Mouse (Mus musculus) adrenal gland, postnatal 14 days (tissue): Measurements from ENCODE around the gene Yipf3. TPM values are rescaled to one million over a fixed set of nuclear protein-coding genes. Genes with fewer than 3 reads are reported as not detected.

Source experiments
- DNase-seq: peaks from one replicate; pipeline ENCODE4 v3.0.0; 2021; ENCODE audit warnings: mixed read lengths
- total RNA-seq: library from RNA; stranded (reverse); gene quantifications from 2 replicates; pipeline ENCODE4 v1.2.3, GENCODE M21; 2021

Yipf3 gene
- total RNA-seq, 1 experiment from 2014 or later: 135 TPM

- peak; percentile 51 for DNase-seq
Measured at GRCm38 (mm10) chr17:46254106-46254505, 6.2 kb downstream of the Yipf3 start.

DNA sequence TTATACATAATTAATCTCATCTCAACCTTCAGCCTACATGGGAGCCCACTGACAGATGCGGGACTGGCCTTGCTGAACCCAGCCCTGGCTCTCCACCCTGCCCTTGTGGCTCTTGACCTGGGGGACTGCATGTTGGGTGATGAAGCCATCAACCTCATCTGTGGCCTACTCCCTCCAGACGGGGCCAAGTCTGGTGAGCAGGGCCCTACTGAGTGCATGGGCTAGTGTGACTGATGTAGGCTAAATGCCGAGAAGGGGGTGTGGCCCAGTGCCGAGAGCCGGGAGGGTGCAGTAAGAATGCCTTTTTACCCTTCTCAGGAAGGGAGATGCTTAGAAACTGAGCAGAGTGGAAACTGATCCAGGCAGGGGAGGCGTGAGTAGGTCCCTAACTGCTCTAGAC lies 7.3 kb downstream of the Yipf3 start:
- DNase-seq: no peak

DNA sequence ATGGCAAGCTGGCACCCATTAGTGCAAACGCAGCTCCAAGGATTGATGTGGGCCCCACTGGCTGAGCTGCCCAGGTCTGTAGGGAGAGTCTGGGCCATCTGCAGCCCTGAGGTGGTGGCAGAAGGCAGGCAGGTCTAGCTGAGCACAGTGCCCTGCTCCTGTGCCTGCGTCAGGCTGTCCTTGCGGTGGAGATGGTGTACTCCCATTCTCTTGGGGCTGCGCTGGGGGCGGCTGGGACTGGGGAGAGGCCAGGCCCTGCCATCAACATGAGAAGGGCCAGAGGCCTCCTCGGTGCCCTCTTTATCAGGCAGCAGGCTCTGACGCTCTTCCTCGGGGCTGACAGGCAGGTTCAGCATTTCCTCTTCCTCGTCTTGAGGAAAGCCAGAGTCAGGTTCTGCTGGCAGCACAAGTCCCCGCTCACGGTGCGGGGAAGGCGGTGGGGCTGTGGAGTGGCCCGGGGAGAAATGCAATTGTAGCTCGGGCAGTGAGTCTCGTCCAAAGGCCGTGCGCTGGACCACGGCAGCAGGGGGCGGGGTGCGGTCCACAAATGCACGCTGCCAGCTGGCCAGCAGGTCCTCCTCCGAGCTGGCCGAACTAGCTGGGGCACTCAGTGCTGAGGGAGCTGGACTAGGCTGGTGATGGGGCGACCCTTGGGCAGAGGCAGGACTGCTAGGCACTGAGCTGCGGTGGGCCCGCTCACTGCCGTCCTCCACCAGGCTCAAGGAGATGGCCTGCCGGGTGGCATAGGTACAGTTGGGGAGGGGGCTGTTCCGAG lies 10.6 kb downstream of the Yipf3 start:
- no peak for DNase-seq

- DNase-seq: no peak
Measured at GRCm38 (mm10) chr17:46259675-46260074, 11.8 kb downstream of the Yipf3 start.

- DNase-seq: no peak
Measured at GRCm38 (mm10) chr17:46262201-46262694, 14.4 kb downstream of the Yipf3 start.

DNA sequence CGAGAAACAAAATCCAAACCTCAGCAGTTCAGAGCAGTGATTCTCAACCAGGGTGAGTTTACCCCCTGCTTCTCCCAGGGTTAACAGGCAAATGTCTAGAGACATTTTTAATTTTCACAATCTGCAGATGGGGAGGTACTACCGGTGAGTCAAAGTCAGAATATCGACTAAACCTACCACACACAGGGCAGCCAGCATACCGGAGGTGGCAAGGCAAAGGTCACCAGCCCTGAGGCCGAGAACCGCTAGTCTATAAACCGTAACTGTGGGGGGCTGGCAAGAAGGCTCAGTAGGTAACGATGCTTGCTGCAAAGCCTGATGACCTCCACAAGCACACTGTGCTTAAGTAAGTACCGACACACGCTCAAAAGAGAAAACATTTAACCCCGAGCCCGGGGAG lies 17.6 kb downstream of the Yipf3 start:
- no peak for DNase-seq

DNA sequence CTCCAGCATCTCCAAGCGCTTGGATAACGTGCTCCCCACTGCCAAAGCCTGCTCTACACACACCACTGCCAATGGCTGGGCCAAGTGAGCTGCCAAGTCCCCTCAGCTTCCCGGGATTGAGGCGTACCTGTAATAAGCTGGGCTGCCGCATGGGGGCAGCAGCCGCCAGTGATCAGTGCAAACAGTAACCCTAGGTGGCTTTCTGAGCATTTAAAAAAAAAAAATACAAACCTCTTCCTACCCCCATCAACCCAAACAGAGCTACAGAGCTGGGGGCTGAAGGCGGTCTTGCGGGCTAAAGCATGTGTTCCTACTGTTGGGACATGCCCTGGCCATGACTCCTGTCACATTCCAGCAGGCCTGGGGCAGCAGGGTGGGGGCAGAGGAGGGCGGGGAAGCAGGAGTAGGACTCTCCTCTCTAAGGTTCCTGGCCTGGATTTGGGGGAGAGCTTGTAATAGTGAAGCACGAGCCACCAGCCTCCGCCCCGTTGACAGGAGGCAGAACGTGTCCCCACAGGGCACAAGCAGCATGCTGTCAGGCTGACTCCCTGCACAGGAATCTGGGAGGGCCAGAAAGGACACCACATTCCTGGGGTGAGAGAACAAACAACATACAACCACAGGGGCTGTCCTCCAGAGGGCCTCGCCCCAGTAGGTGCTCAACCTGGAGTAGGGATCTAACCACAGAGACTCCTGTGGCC lies 18.2 kb downstream of the Yipf3 start:
- DNase-seq: peak; percentile 87

DNA sequence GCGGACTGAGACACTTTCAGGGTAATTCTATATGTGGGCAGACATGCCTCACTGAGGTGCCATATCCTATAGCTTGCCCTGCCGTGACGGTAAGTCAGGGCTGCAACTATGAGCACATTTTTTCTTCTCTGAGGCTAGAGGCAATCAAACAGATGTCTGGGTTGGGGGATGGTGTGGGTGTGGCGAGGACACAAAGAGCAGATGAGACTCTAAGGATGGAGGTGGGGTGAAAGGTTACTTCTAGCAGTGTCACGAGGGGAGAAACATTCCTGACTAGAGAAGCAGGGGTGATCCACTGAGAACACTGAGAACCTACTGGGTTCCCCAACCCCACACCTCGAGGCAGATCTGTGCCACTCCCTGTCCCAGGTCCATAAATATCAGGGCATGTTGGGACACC lies 19.1 kb downstream of the Yipf3 start:
- no peak for DNase-seq

- DNase-seq: no peak
Measured at GRCm38 (mm10) chr17:46267511-46267910, 19.6 kb downstream of the Yipf3 start.

DNA sequence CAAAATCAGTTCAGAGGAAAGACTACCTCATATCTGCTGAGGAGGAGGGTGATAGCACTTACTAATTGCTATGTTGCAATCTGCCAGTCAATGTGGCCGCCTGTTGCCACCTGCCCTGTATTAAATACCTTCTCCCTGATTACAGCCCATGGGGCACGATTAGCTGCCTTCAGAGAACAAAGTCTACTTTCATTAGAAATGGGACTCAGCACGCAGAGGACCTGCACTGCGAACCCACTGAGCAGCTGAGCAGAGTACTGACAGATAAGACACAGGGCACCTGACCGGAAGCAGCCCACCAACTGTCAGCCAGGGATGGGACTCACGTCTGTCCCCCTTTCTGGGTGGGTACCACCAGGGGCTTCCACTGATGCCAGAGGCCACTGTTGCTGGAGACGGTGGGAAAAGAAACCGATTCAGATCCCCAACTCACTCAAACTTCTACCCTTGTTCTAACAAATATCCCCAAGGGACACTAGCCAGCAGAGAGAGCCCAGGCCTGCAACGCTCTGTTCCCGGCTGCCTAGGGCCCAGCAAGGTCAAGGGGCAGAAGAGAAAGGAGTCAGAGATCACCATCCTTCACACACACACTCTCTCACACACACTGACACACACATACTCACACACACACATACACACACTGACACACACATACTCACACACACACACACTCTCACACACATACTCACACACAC lies 20.3 kb downstream of the Yipf3 start:
- DNase-seq: no peak

DNA sequence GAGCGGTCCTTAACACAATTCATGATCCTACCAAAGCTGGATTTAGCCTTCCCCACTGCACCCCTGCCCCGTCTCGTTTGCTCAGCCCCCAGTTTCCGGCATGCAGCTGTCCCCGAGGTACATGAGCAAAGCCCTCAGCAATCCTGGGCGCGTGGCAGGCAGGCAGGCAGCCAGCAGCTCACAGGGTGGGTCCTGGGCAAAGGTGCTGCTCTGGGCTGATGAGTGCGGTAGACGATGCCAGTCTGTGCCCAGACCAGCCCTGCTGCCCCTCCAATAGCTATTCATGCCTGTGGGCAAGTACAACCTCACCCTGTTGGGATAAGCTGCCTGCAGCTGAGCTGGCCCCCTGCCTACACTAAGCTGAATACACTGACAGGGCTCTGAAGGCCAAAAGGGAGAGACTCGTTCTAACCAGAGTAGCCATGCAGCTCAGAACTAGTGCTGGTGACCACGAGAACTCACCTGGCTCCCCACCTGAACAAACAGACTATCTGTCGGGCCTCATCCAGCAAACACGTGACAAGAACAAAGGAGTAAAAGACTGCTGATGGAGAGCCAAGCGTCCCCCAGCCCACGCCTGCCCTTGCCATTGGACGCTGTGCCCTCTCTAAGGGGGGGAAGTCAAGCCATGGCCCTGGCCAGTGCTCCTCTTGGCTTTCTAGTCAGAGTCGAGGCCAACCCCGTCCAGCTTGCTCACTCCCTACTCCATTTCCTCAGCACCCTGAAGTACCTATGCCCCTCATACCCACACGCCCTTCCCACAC lies 22.1 kb downstream of the Yipf3 start:
- DNase-seq: no peak

DNA sequence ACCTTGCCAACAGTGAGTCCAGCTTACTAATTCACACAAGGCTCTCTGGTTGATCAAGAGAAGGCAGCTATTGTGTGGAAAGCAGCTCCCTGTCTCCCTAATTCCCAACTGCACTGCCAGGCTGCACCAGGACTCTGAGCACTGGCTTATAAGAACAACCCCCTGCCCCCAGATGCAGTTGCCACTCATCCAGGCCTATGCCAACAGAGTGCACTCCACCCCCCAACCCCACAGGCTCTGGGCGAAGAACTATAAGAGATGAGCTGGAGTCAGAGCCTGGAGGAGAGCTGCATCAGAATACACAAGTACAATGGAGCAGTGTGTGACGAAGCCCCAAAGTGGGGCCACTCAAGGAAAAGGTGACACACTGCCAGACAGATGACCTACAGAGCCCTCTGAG lies 24.2 kb downstream of the Yipf3 start:
- no peak for DNase-seq

DNA sequence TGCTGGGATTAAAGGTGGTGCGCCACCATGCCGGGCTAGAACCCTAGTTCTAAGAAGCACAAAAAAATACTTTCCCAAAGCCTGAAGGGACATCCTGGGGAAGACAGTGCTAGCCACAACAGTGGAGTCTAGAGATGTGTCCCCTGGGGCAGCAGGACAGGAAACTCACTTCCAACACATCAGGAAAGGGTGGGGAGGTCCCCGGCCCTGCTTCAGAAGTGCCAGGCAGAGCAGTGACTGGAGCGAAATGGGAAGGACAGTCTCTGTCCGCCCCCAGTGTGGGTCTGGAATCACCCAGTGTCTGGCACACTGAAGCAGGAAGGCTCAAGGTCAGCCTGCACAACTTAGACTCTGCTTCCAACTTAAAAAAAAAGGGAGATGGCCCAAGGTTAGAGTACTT lies 24.8 kb downstream of the Yipf3 start:
- peak; percentile 68 for DNase-seq

- DNase-seq: no peak
Measured at GRCm38 (mm10) chr17:46273803-46274236, 25.9 kb downstream of the Yipf3 start.

DNA sequence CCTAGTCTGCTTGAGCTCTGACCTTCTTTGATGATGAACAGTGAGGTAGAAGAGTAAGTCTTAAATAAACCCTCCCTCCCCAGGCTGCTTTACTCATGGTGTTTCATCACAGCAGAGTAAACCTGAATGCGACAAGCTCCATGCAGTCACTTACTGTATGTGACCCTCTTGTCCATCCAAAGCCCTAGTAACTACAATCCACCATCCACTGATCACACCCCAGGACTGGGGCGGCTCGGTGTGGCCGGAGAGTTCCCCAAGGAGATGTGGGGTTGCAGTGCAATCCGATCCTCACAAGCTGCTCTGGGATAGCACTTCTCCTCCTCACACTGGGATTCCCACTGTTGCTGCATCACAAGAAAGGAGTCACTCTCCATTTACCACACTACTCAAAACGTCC lies 26.6 kb downstream of the Yipf3 start:
- DNase-seq: no peak

GRCm38 (mm10) chr17:46275034-46275433 lies 27.2 kb downstream of the Yipf3 start:
- no peak for DNase-seq

GRCm38 (mm10) chr17:46275506-46275905 lies 27.6 kb downstream of the Yipf3 start:
- no peak for DNase-seq

- DNase-seq: no peak
Measured at GRCm38 (mm10) chr17:46277586-46277985, 29.7 kb downstream of the Yipf3 start.

DNA sequence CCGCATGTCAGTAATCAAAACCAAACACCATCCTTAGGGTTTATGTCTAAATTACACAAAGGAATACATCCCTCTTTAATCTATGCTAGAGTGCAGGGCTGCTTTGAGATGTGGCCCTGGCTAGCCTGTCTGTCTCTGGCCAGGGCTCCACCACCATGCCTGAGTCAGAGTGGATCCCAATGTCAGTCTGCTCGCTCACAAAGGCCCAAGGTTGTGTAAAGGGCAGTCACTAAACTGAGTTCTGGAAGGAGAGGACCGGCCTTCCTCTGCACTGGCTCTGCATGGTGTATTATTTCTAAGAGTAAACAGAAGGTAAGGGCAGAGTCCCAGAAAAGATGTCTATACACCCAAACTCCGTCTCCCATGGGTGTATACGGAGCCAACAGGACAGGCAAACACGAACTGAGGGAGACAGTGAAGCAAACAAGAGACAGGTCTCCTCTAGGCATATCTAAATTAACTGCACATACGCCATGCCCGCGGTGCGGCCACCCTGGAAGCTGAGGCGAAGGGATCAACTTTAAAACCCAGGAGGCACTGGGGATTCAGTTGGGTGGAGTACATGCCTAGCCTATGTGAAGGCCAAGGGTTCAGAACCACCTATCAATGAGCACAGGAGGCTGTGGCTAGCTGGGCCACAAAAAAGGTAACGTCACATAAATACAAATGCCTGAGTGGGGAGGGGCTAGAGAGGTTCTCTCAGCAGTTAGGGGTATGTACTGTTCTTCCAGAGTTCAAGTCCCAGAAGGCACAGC lies 30.3 kb downstream of the Yipf3 start:
- peak; percentile 73 for DNase-seq

GRCm38 (mm10) chr17:46282483-46283123 lies 34.7 kb downstream of the Yipf3 start, which contains the start of gene Tjap1:
TSS of gene Tjap1 (minus strand) at chr17:46283026.
- peak; percentile 95 for DNase-seq

- no peak for DNase-seq
Measured at GRCm38 (mm10) chr17:46283140-46283539, 35.3 kb downstream of the Yipf3 start.
